Mouse (Mus musculus): ENCODE results near the gene Tcf12. TPM values are rescaled to one million over a fixed set of nuclear protein-coding genes. Genes with fewer than 3 reads are reported as not detected.

Tcf12 gene
- polyA plus RNA-seq, 1 experiment from 2014 or later, result 85.9 TPM

GRCm38 (mm10) chr9:71989663-71990062, 122.0 kb downstream of the Tcf12 start:
- TF ChIP-seq CTCF (IDR thresholded peaks at IDR 0.05), result no peak
- in situ Hi-C loops (cut with MboI; ENCODE audit: low pct_unique_long_range_greater_than_20kb), result no loop called here
- ChIA-PET POLR2A (no interaction called here), CTCF (no interaction called here)
- H3K27me3 ChIP-seq, result no peaks in the 10 kb centered on the region
- no peak for ATAC-seq
- DNase-seq (ENCODE audit: low read depth, low spot score), result no peak

- ChIA-PET CTCF (interaction anchor here (1.1 to 1.7 kb wide), 3 partner anchors 16 to 24 kb away, joined by 3 to 5 read pairs (median 4); no protein-coding TSS in a partner anchor), POLR2A (no interaction called here)
- H3K27me3 ChIP-seq, result no peaks in the 10 kb centered on the region
- no peak for DNase-seq (ENCODE audit: low read depth, low spot score)
- no peak for TF ChIP-seq CTCF (IDR thresholded peaks at IDR 0.05)
- no peak for ATAC-seq
- in situ Hi-C loops (cut with MboI; ENCODE audit: low pct_unique_long_range_greater_than_20kb), result no loop called here
Measured at GRCm38 (mm10) chr9:71986716-71987115, 125.0 kb downstream of the Tcf12 start.

DNA sequence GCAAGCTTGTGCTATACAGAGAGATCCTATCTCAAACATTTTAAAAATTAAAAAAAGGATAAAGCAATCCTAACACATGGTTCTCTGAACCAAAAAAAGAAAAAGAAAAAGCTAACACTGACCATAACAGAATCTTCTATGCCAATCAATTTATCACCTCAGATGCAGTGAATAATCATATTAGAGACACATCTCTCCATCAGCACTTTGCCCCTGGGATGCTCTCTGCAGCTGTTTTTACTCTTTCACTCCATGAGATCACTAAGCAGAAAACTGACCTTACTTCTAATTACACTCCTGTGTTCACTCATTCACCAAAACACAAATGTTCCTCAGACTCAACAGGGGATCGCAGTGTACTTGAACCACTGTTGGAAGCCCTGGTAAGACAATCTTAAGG, 128.8 kb downstream of the Tcf12 start:
- CTCF ChIA-PET, result interaction anchor here (1.2 kb wide), 2 partner anchors 8 to 12 kb away, joined by 3 read pairs; no protein-coding TSS in a partner anchor
- no peak for DNase-seq (ENCODE audit: low read depth, low spot score)
- POLR2A ChIA-PET, result interaction anchor here (1.5 kb wide), 1 partner anchor 11 kb away, joined by 3 read pairs; no protein-coding TSS in a partner anchor
- no peaks in the 10 kb centered on the region for H3K27me3 ChIP-seq
- in situ Hi-C loops (cut with MboI; ENCODE audit: low pct_unique_long_range_greater_than_20kb), result no loop called here
- TF ChIP-seq CTCF (IDR thresholded peaks at IDR 0.05), result no peak
- ATAC-seq, result no peak

GRCm38 (mm10) chr9:71981071-71981470, 130.6 kb downstream of the Tcf12 start:
- POLR2A ChIA-PET, result no interaction called here
- no peaks in the 10 kb centered on the region for H3K27me3 ChIP-seq
- CTCF ChIA-PET, result interaction anchor here (1.0 kb wide), 1 partner anchor 21 kb away, joined by 3 read pairs; no protein-coding TSS in a partner anchor
- no peak for DNase-seq (ENCODE audit: low read depth, low spot score)
- no peak for TF ChIP-seq CTCF (IDR thresholded peaks at IDR 0.05)
- no peak for ATAC-seq
- in situ Hi-C loops (cut with MboI; ENCODE audit: low pct_unique_long_range_greater_than_20kb), result no loop called here

DNA sequence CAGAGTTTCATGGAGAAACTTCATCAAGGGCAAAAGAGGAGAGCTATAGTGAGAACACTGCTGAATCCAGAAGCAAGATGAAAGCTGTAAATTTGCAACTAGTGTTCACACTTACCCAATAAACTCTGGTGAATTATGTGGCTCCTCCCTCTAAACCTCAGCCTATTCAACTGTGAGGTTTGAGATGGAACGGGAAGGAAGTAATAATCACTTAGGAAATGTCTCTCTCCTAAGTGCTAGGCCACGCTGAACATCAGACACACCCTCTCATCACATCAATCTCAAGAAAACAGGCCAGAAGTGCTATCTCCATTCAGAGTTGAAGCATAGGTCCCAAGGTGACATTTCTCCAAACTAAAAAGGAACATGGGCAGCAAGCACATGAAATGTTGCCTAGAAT, 131.1 kb downstream of the Tcf12 start:
- ATAC-seq, result no peak
- no peak for DNase-seq (ENCODE audit: low read depth, low spot score)
- TF ChIP-seq CTCF (IDR thresholded peaks at IDR 0.05), result no peak
- H3K27me3 ChIP-seq, result no peaks in the 10 kb centered on the region
- in situ Hi-C loops (cut with MboI; ENCODE audit: low pct_unique_long_range_greater_than_20kb), result no loop called here
- ChIA-PET CTCF (interaction anchor here (1.0 kb wide), 1 partner anchor 20 kb away, joined by 3 read pairs; no protein-coding TSS in a partner anchor), POLR2A (no interaction called here)

GRCm38 (mm10) chr9:71978886-71979285, 132.8 kb downstream of the Tcf12 start:
- no peak for TF ChIP-seq CTCF (IDR thresholded peaks at IDR 0.05)
- H3K27me3 ChIP-seq, result no peaks in the 10 kb centered on the region
- CTCF ChIA-PET, result no interaction called here
- POLR2A ChIA-PET, result no interaction called here
- ATAC-seq (no peak), DNase-seq (ENCODE audit: low read depth, low spot score) (no peak)
- in situ Hi-C loops (cut with MboI; ENCODE audit: low pct_unique_long_range_greater_than_20kb), result no loop called here

DNA sequence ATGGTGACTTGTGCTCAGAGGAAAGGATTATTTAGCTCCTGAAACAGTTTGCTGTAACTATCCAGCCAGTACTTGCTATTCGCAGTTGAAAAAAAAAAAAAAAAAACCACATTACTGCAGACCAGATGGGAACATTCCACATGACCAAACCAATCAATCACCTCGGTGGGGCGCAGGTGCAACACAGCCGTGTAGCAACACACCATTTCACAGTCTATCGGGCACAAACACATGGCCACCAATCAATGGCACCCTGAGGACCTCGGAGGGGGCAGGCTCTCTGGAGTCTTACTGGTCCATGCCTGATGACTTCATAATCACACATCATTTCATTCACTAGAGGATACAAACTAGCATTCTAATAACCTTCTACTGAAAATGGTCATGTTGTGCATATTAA, 135.6 kb downstream of the Tcf12 start:
- no peaks in the 10 kb centered on the region for H3K27me3 ChIP-seq
- TF ChIP-seq CTCF (IDR thresholded peaks at IDR 0.05), result no peak
- in situ Hi-C loops (cut with MboI; ENCODE audit: low pct_unique_long_range_greater_than_20kb), result no loop called here
- CTCF ChIA-PET, result no interaction called here
- DNase-seq (ENCODE audit: low read depth, low spot score), result no peak
- no peak for ATAC-seq
- POLR2A ChIA-PET, result interaction anchor here (0.6 to 0.7 kb wide), 3 partner anchors 106 to 243 kb away, joined by 4 to 5 read pairs (median 4); no protein-coding TSS in a partner anchor

DNA sequence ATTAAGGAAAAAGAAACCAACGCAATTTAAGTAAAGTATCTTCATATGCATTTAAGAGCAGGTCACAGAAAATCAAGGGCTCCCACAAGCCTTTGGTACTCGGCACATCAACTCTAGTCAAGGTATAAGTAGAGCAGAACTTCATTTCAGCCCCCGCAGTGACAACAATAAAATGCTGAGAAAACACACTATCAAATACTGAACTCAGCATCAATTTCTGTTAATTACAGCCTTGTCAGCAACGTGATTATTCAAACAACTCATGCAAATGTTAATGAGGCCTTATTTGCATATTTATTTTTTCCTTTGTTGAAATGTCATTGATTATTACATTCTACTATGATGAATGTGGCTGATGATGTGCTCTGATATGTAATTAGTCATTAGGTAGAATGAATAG, 136.5 kb downstream of the Tcf12 start:
- in situ Hi-C loops (cut with MboI; ENCODE audit: low pct_unique_long_range_greater_than_20kb), result no loop called here
- POLR2A ChIA-PET, result no interaction called here
- DNase-seq (ENCODE audit: low read depth, low spot score), result no peak
- CTCF ChIA-PET, result interaction anchor here (1.1 kb wide), 1 partner anchor 11 kb away, joined by 4 read pairs; no protein-coding TSS in a partner anchor
- H3K27me3 ChIP-seq, result no peaks in the 10 kb centered on the region
- no peak for TF ChIP-seq CTCF (IDR thresholded peaks at IDR 0.05)
- ATAC-seq, result no peak

DNA sequence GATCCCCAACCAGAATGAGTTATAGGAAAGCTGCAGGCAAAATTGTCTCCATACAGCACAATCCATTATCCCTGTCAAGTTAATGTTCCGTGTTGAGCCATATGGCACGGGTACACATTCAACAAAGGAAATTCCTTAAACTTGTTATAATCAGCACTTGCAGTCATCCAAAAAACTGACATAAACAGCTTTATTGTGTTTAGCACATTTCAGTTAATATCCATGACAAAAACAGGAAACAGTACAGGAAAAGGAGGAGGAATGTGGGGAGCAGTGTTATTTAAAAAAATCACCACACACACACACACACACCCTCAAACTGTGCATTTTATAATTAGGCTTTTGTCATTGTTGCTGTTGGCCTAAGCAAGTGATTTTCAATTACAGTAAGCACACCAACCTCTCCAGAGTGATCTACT, 137.1 kb downstream of the Tcf12 start:
- in situ Hi-C loops (cut with MboI; ENCODE audit: low pct_unique_long_range_greater_than_20kb), result no loop called here
- no peak for TF ChIP-seq CTCF (IDR thresholded peaks at IDR 0.05)
- POLR2A ChIA-PET, result interaction anchor here (0.6 to 0.7 kb wide), 2 partner anchors 17 to 1346 kb away, joined by 3 read pairs; no protein-coding TSS in a partner anchor
- CTCF ChIA-PET, result interaction anchor here (1.1 to 1.2 kb wide), 2 partner anchors 10 kb away, joined by 3 to 4 read pairs; no protein-coding TSS in a partner anchor
- H3K27me3 ChIP-seq, result no peaks in the 10 kb centered on the region
- no peak for ATAC-seq
- DNase-seq (ENCODE audit: low read depth, low spot score), result no peak

GRCm38 (mm10) chr9:71964039-71964438, 147.6 kb downstream of the Tcf12 start:
- ChIA-PET CTCF (interaction anchor here (0.9 to 2.2 kb wide), 3 partner anchors 8 to 11 kb away, joined by 3 to 12 read pairs (median 4); no protein-coding TSS in a partner anchor), POLR2A (interaction anchor here (0.6 kb wide), 1 partner anchor 126 kb away, joined by 15 read pairs; no protein-coding TSS in a partner anchor)
- in situ Hi-C loops (cut with MboI; ENCODE audit: low pct_unique_long_range_greater_than_20kb), result no loop called here
- ATAC-seq (no peak), DNase-seq (ENCODE audit: low read depth, low spot score) (no peak)
- no peaks in the 10 kb centered on the region for H3K27me3 ChIP-seq
- no peak for TF ChIP-seq CTCF (IDR thresholded peaks at IDR 0.05)

DNA sequence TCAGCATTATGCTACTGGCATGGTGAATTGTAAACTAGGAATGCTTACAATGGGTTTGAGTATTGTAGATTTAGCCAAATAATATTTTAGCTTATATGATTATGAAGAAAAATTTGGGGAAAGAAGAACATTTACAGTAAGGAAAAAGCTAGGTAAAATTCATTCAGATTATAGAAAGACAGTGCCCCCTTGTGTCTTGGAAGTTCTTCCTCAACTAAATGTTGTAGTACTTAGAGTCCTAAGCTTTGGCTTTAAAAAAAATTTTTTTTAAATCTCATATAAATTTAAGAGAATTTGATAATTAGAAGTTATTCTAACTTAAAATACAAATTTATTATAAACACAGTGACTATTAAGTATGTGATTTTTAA, 151.7 kb downstream of the Tcf12 start:
- no peak for TF ChIP-seq CTCF (IDR thresholded peaks at IDR 0.05)
- POLR2A ChIA-PET, result interaction anchor here (2.3 kb wide), 1 partner anchor 13 kb away, joined by 5 read pairs; no protein-coding TSS in a partner anchor
- no peak for DNase-seq (ENCODE audit: low read depth, low spot score)

More for the DNA sequence above, 151.7 kb downstream of the Tcf12 start:
- in situ Hi-C loops (cut with MboI; ENCODE audit: low pct_unique_long_range_greater_than_20kb), result no loop called here
- CTCF ChIA-PET, result interaction anchor here (0.6 to 1.7 kb wide), 6 partner anchors 21 to 448 kb away, joined by 3 read pairs; no protein-coding TSS in a partner anchor
- H3K27me3 ChIP-seq, result no peaks in the 10 kb centered on the region
- ATAC-seq, result no peak

Data from Patski (cell line).